Mouse (Mus musculus) liver, embryonic 13.5 days (tissue): Measurements from ENCODE around the gene Gmds. TPM values are rescaled to one million over a fixed set of nuclear protein-coding genes. Genes with fewer than 3 reads are reported as not detected.

Experiments
- ATAC-seq: fragments of 200-750 bp; cut with Nextera tagmentation; 2 replicates; pipeline ENCODE4 v1.8.0; 2017; ENCODE audit warnings: low read depth, mild to moderate bottlenecking, moderate number of reproducible peaks, moderate library complexity
- DNase-seq: peaks from one replicate; pipeline ENCODE4 v3.0.0; 2022
- H3K27ac ChIP-seq: fragments of 300-500 bp; sonication (generic); 2 replicates; pipeline ENCODE4 v1.5.1; 2015; ENCODE audit warnings: moderate library complexity, mild to moderate bottlenecking, inconsistent platforms
- H3K27me3 ChIP-seq: fragments of 300-500 bp; sonication (generic); 2 replicates; pipeline ENCODE4 v1.6.1; 2015; ENCODE audit warnings: mild to moderate bottlenecking, inconsistent platforms
- H3K36me3 ChIP-seq: fragments of 300-500 bp; sonication (generic); 2 replicates; pipeline ENCODE4 v1.6.1; 2015; ENCODE audit warnings: mild to moderate bottlenecking, inconsistent platforms
- H3K4me1 ChIP-seq: fragments of 300-500 bp; sonication (generic); replicated peaks from 2 replicates; pipeline ENCODE4 v1.6.1; 2015; ENCODE audit warnings: inconsistent platforms
- H3K4me2 ChIP-seq: fragments of 300-500 bp; sonication (generic); 2 replicates; pipeline ENCODE4 v1.6.1; 2015; ENCODE audit warnings: inconsistent platforms, mild to moderate bottlenecking, moderate library complexity
- H3K4me3 ChIP-seq: fragments of 300-500 bp; sonication (generic); replicated peaks from 2 replicates; pipeline ENCODE4 v1.5.1; 2015; ENCODE audit warnings: mild to moderate bottlenecking, inconsistent platforms
- H3K9ac ChIP-seq: fragments of 300-500 bp; sonication (generic); 2 replicates; pipeline ENCODE4 v1.6.1; 2015; ENCODE audit warnings: mild to moderate bottlenecking, inconsistent platforms
- H3K9me3 ChIP-seq: fragments of 300-500 bp; sonication (generic); replicated peaks from 2 replicates; pipeline ENCODE4 v1.6.1; 2016; ENCODE audit warnings: inconsistent platforms
- WGBS: fragments of 180-500 bp; shearing (Covaris S2); methylation state at CpG from one replicate; pipeline ENCODE4 v1.1.7; 2015; ENCODE audit not compliant: insufficient replicate concordance; 5-methylcytosine and 5-hydroxymethylcytosine counted together
- polyA plus RNA-seq: library from polyadenylated mRNA; unstranded; fragments of >200 nt; fragmentation: Nextera tagmentation; extraction: Ambion mirVana; gene quantifications from 2 replicates; pipeline ENCODE4 v1.2.1, GENCODE M21; 2015

The Gmds gene
- polyA plus RNA-seq, 1 experiment from 2014 or later = 9.1 TPM

DNA sequence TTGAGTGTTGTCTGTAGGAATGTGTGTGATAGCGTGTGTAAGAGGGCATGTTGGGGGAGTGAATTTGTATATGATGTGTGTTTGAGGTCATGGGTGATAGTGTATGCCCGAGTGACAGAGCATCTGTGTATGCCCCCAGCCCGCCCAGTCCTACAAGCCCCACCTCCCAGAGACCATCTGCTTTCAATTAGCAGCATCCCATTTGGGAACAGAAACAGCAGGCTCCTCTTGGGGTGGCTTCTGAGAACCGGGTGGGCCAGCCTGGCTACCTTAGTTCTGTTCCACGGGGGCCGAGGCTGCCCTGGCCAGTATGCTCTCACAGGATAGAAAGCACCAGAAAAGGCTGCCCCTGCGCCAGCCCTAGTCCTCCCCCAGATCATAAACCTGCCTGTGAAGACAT lies 520.2 kb downstream of the Gmds start:
- H3K4me3 ChIP-seq = no peak overlapping the region
- H3K9ac ChIP-seq = no peak overlapping the region
- H3K36me3 ChIP-seq = no peaks in the 10 kb centered on the region
- WGBS = 52% methylated on average over 7 of the region's 7 CpGs
- no peaks in the 10 kb centered on the region for H3K9me3 ChIP-seq
- H3K27me3 ChIP-seq = peaks cover 75% of the 10 kb centered on the region
- H3K27ac ChIP-seq = no peak overlapping the region
- ATAC-seq (no peak), DNase-seq (no peak)
- no peak overlapping the region for H3K4me2 ChIP-seq
- H3K4me1 ChIP-seq = peaks cover 3% of the 10 kb centered on the region; the same call in 1 of the 2 replicates

DNA sequence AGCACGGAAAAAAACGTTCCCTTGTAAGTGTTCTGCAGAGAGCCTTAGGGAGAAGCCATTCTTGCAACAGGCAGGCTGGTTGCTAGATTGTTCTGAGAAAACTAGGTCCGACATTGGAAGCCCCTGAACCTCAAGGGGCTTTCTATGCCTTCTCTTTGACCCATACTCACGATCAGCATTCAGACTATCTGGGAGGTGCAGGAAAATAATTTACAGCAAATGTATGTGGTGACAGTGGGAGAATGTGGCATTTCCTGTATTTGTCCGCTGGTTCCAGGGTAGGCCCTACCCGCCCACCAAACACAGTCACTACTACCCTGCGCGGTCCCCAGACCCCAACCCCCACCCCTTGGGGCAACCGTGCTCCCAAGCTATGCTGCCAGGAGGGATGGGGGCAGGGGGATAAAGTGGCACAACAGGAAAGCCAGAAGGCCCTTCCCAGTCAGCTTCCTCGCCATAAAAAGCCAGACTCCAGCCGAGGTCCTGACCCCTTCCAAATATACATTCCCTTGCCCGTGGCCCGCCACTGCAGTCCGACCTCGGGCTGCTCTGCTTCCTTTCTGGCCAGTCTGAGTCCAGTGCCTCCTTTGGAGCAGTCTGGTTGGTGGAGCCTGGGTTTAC lies 523.0 kb downstream of the Gmds start:
- Histone ChIP-seq H3K4me2 (no peak overlapping the region), H3K9me3 (no peaks in the 10 kb centered on the region), H3K27ac (no peak overlapping the region), H3K4me1 (0 out of 2 replicates have a peak, but pooled peaks cover 6% of the 10 kb centered on the region), H3K36me3 (no peaks in the 10 kb centered on the region), H3K9ac (no peak overlapping the region), H3K27me3 (peaks cover 84% of the 10 kb centered on the region), H3K4me3 (no peak overlapping the region)
- 33% methylated on average over 15 of the region's 15 CpGs for WGBS
- ATAC-seq (no peak), DNase-seq (no peak)

DNA sequence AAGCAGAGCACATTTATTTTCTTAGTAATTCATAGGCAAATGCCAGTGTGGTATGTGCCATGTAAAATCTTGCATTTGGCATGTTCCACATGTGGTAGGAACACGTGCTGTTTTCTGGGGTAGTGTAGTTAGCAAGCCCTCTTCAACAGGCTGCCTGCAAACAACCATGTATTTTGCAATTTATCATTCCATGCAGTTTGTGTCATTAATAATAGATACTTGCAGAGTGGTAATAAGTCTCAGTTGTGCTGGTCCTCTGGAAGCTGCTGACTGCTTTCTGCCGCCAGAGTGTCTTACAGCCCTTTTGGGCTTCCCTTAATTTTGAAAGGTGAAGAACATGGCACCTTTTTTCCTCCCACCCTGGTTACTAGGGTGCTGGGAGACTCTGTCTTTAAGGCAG lies 525.8 kb downstream of the Gmds start:
- no peaks in the 10 kb centered on the region for H3K9me3 ChIP-seq
- no peak overlapping the region for H3K9ac ChIP-seq
- 58% methylated on average over 2 of the region's 2 CpGs for WGBS
- no peaks in the 10 kb centered on the region for H3K36me3 ChIP-seq
- peaks cover 16% of the 10 kb centered on the region for H3K4me1 ChIP-seq
- DNase-seq = no peak
- ATAC-seq = no peak
- H3K4me2 ChIP-seq = no peak overlapping the region
- no peak overlapping the region for H3K4me3 ChIP-seq
- peaks cover 90% of the 10 kb centered on the region for H3K27me3 ChIP-seq
- no peak overlapping the region for H3K27ac ChIP-seq

DNA sequence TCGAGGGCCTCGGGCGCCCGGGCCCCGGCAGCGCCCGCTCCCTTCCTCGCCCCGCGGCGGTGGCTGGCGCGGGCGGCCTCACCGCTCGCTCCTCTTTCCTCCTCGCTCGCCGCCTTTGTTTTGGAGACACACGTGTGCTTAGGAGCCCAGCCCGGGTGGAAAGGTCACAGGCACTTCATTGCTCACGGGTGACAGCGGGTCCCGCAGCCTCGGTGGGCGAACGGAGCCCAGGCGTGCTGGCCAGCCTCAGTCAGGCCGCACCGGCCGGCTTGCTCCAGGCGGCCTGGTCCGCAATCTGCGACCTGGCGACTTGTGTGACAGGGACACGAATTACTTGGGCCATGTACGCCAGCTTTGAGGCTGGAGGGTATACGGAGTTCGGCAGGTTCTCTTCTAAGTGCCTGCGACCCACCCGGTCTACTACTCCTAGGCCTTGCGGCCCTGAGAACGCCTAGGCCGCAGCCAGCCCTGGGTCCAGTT lies 527.0 kb downstream of the Gmds start:
- Histone ChIP-seq H3K4me2 (peak overlapping the region; percentile 52), H3K36me3 (no peaks in the 10 kb centered on the region), H3K27ac (no peak overlapping the region), H3K9ac (no peak overlapping the region), H3K9me3 (no peaks in the 10 kb centered on the region), H3K27me3 (peaks cover 96% of the 10 kb centered on the region), H3K4me1 (peaks cover 26% of the 10 kb centered on the region), H3K4me3 (peak overlapping the region; percentile 42)
- WGBS = 14% methylated on average over 44 of the region's 44 CpGs
- ATAC-seq (no peak), DNase-seq (no peak)

DNA sequence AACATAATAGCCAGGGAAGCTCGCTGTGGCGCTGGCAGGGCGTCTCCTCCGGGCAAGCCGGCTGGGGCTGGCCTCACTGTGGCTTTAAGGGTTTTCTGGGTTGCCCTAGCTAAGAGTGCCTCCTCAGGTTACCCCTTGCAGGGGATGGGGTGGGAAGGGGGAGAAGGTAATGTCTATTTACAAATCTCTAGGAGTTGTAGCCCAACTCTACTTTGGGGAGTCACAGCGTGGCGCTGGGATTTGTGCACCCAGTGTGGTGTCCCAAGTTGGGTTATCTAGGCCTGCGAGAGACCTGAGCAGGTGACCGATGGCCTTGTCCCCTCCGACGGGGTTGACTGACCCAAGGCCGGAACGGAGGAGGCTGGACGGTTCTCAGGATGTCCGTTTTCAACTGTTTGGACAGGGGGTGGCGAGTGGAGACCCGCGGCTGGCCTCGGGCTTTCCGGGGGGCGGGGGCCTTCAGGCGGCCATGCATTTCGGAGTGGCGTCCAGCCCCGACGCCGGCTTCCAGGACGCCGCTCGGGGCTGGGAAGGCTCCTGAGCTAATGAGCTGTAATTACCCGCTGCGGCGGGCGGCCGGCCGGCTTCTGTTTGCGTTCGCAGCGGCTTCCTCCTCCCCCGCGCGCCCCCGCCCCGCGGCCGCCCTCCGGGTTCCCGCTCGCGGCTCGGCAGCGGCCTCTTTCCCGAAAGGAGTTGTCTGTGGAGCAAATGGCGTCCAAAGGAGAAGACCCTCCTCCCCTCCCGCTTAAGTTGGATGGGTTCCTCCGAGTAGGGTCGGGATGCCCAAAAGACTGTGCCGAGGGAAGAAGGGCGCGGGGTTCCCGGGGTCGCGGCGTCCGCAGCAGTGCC lies 527.6 kb downstream of the Gmds start:
- Histone ChIP-seq H3K4me3 (peak overlapping the region; percentile 42), H3K27me3 (peaks cover 96% of the 10 kb centered on the region), H3K36me3 (no peaks in the 10 kb centered on the region), H3K4me1 (peaks cover 29% of the 10 kb centered on the region), H3K9me3 (no peaks in the 10 kb centered on the region), H3K4me2 (peak overlapping the region; percentile 52), H3K9ac (no peak overlapping the region), H3K27ac (no peak overlapping the region)
- no peak for ATAC-seq
- 2% methylated on average over 63 of the region's 65 CpGs for WGBS
- DNase-seq = no peak

- Histone ChIP-seq H3K4me3 (no peak overlapping the region), H3K27ac (no peak overlapping the region), H3K4me1 (peaks cover 30% of the 10 kb centered on the region), H3K4me2 (0 out of 2 replicates have a peak overlapping the region, but pooled peaks have one; percentile 52), H3K9me3 (no peaks in the 10 kb centered on the region), H3K36me3 (no peaks in the 10 kb centered on the region), H3K27me3 (peaks cover 96% of the 10 kb centered on the region), H3K9ac (no peak overlapping the region)
- DNase-seq (no peak), ATAC-seq (no peak)
- 4% methylated on average over 9 of the region's 9 CpGs for WGBS
Observed at GRCm38 (mm10) chr13:31810375-31810692, 528.2 kb downstream of the Gmds start.

- Histone ChIP-seq H3K4me3 (no peak overlapping the region), H3K9me3 (no peaks in the 10 kb centered on the region), H3K4me2 (no peak overlapping the region), H3K27ac (no peak overlapping the region), H3K36me3 (no peaks in the 10 kb centered on the region), H3K9ac (no peak overlapping the region), H3K4me1 (peaks cover 30% of the 10 kb centered on the region), H3K27me3 (peaks cover 96% of the 10 kb centered on the region)
- WGBS = 12% methylated on average over 6 of the region's 6 CpGs
- DNase-seq (no peak), ATAC-seq (no peak)
Observed at GRCm38 (mm10) chr13:31809701-31810100, 528.8 kb downstream of the Gmds start.

DNA sequence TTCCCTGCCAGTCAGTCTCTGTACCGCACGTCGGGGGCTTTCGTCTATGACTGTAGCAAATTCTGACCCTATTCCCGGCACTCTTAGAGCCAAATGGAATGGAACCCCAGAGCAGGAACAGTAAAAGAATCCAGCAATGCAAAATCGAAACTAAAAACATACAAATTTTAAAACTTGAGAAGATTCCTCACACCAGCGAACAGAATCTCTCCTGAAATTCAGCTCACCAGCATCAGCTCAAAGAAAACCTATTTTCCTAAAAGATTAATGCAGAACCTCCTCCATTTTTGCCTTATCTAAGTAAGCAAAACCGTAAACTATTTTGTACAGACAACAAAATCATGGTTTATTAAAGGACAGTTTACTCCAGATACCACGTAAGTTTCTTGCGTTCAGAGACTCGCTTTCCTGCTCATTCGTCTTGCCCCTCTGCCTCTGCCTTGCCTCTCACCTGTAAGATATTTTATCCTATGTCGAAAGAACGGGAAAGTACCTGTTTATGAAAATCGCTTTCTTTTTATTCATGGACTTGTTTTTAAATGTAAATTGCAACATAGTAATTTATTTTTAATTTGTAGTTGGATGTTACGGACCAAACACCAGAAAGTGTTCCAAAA lies 529.6 kb downstream of the Gmds start:
- WGBS = 9% methylated on average over 16 of the region's 16 CpGs
- Histone ChIP-seq H3K9me3 (no peaks in the 10 kb centered on the region), H3K9ac (no peak overlapping the region), H3K27ac (no peak overlapping the region), H3K27me3 (peaks cover 96% of the 10 kb centered on the region), H3K4me3 (peak overlapping the region; percentile 58), H3K4me2 (peak overlapping the region; percentile 77), H3K36me3 (no peaks in the 10 kb centered on the region), H3K4me1 (peaks cover 30% of the 10 kb centered on the region)
- no peak for DNase-seq
- ATAC-seq = no peak

GRCm38 (mm10) chr13:31808116-31808803 lies 530.3 kb downstream of the Gmds start:
- DNase-seq (no peak), ATAC-seq (no peak)
- Histone ChIP-seq H3K36me3 (no peaks in the 10 kb centered on the region), H3K4me1 (peaks cover 30% of the 10 kb centered on the region), H3K27ac (no peak overlapping the region), H3K9ac (no peak overlapping the region), H3K4me3 (peak overlapping the region; percentile 58), H3K9me3 (no peaks in the 10 kb centered on the region), H3K27me3 (peaks cover 96% of the 10 kb centered on the region), H3K4me2 (peak overlapping the region; percentile 77)
- 2% methylated on average over 64 of the region's 73 CpGs for WGBS

DNA sequence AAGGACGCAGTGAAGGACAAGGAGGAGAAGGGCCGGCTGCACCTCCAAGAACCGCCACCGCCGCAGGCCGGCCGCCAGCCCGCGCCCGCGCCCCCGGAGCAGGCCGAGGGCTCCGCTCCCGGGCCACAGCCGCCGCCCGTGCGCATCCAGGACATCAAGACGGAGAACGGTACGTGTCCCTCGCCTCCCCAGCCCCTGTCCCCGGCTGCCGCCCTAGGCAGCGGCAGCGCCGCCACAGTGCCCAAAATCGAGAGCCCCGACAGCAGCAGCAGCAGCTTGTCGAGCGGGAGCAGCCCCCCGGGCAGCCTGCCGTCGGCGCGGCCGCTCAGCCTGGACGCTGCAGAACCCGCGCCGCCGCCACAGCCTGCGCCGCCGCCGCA lies 530.8 kb downstream of the Gmds start:
- DNase-seq (no peak), ATAC-seq (no peak)
- no peaks in the 10 kb centered on the region for H3K36me3 ChIP-seq
- H3K4me2 ChIP-seq = peak overlapping the region; percentile 77
- peaks cover 30% of the 10 kb centered on the region for H3K4me1 ChIP-seq
- 1% methylated on average over 35 of the region's 47 CpGs for WGBS
- H3K27me3 ChIP-seq = peaks cover 96% of the 10 kb centered on the region
- no peak overlapping the region for H3K27ac ChIP-seq
- peak overlapping the region; percentile 58 for H3K4me3 ChIP-seq
- 0 out of 2 replicates have a peak overlapping the region, but pooled peaks have one; percentile 45 for H3K9ac ChIP-seq
- no peaks in the 10 kb centered on the region for H3K9me3 ChIP-seq
